Mouse (Mus musculus): ENCODE data around the gene Lce3e.

Gene Lce3e

GRCm38 (mm10) chr3:92966761-92967160 is at the start of gene Lce3e:
TSS of gene Lce3e (plus strand) at chr3:92967061.
- no peak for DNase-seq (ENCODE audit: low spot score in 2 of 2)

GRCm38 (mm10) chr3:92920364-92920763 is 46.5 kb upstream of the Lce3e start:
- DNase-seq (ENCODE audit: low spot score in 2 of 2) = peak; percentile 3 to 36

- no peak for DNase-seq (ENCODE audit: low spot score in 2 of 2)
These were observed 40.7 kb upstream of the Lce3e start, which contains the start of gene Lce3a for GRCm38 (mm10) chr3:92926130-92926529. TSS of gene Lce3a (minus strand) at chr3:92926230.

GRCm38 (mm10) chr3:92932679-92933078 is 34.2 kb upstream of the Lce3e start, which contains the start of gene Lce3b:
TSS of gene Lce3b (plus strand) at chr3:92932979.
- no peak for DNase-seq (ENCODE audit: low spot score in 2 of 2)

DNA sequence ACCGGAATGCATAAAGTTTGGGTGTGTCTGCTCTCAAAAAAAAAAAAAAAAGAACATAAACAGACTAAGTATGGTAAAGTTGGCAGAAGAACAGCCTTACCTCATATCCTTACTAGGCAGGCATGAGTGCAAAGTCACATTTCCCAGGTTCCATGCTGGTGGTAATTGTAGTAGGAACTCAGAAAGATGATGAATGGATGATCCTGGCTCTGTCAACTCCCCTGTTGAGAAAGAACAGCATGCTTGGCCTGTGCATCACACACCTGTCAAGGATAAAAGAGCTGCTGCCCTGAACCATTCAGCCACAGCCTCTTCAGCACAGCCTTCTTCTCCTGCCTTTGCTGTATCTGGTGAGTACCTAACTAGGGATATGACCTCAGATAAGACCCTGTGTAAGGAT is 22.7 kb upstream of the Lce3e start, which contains the start of gene Lce3c:
Gene Lce3c, plus strand, starts transcription at position 301 of the 400 bp plus-strand sequence.
- no peak for DNase-seq (ENCODE audit: low spot score in 2 of 2)

DNA sequence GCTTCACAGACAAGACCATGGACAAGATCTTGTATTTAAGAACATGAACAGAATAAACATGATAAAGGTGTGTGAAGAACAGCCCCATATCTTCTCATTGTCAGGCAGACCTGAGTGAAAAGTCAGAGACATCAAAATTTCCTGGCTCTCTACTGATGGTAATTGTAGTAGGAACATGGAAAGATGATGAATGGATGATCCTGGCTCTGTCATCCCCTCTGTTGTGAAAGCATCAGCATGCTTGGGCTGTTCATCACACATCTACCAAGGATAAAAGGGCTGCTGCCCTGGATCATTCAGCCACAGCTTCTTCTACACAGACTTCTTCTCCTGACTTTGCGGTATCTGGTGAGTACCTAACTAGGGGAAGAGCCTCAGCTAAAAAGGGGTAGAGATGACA is 9.8 kb upstream of the Lce3e start, which contains the start of gene Lce3d:
Gene Lce3d, plus strand, starts transcription at position 301 of the 400 bp plus-strand sequence.
- no peak for DNase-seq (ENCODE audit: low spot score in 2 of 2)

GRCm38 (mm10) chr3:92978484-92978883 is 11.6 kb downstream of the Lce3e start:
- DNase-seq (ENCODE audit: low spot score in 2 of 2) = no peak

DNA sequence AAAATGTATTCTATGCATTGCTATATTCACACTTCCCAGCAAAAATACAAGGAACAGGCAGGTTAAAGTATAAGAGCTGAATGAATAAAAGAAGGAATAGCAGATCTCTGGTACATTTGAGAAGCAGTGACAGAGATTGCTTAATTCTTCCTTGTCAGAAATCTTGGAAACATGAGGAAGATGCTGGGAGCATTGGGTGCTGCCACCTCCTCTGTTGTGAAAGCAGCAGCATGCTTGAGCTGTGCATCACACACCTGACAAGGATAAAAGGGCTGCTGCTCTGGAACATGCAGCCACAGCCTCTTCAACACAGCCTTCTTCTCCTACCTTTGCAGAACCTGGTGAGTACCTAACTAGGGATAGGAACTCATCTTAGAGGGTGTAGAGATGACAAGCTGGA is 25.1 kb downstream of the Lce3e start, which contains the start of gene Lce3f:
Gene Lce3f, plus strand, starts transcription at position 301 of the 400 bp plus-strand sequence.
- DNase-seq (ENCODE audit: low spot score in 2 of 2) = no peak

DNA sequence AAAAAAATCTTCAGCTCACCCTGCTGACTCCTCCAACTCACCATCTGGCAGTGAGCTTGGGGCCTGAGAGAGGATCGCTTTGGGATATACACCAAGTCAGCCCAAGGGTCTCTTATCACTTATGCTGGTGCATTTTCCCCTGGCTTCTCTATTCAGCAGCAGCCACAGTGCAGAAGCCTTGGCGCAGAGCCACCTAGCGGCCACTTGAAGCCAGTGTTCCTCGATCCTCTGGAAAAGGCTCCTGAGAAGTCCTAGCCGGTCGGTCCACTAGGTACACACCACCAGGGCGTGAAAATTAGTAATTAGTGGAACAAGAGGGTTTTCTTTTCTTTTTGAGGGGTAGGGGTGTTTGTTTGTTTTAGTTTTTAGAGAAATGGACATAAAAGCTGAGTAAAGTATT is 31.8 kb downstream of the Lce3e start:
- peak; percentile 41 to 49 for DNase-seq (ENCODE audit: low spot score in 2 of 2)

GRCm38 (mm10) chr3:93000621-93001020 is 33.8 kb downstream of the Lce3e start:
- no peak for DNase-seq (ENCODE audit: low spot score in 2 of 2)

GRCm38 (mm10) chr3:93002843-93003242 is 36.0 kb downstream of the Lce3e start:
- DNase-seq (ENCODE audit: low spot score in 2 of 2) = no peak

DNA sequence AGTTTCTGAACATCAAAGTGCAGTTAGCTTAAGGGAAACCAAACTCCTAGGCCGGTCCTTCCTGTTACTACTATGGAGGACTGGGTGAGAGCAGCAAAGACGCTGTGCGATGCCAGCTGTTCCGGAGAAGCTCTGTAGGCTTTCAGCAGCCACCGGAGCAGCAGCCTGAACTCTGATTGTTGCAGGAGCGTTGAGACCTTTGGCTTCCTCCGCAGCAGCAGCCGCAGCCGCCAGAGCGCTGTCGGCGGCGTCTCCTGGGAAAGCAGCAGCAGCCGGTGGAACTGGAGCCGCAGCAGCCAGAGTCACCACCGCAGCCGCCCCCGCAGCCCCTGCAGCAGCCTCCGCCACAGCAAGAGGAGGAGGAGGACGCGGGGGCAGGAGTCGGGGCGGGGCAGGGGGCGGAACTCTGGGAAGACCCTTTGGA is 47.5 kb downstream of the Lce3e start:
- peak; percentile 1 to 20 for DNase-seq (ENCODE audit: low spot score in 2 of 2)

DNA sequence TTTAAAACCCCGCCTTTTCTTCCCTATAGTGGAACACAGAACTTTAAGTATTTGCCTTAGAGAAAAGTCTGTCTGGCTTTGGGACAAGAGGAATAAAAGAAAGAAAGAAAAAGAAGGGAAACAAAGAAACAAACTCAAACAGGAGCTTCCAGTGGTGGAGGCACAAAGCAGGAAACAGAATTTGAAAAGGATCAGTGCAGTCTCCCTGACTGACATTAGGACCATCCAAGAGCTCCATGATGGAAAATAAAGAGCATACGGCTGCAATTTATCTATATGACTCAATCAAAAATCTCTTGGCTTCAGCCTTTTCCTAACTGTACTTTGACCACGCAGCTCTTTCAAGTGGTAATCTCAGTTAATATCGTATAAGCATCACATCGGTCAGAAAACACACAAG is 48.0 kb downstream of the Lce3e start:
- DNase-seq (ENCODE audit: low spot score in 2 of 2) = no peak

DNA sequence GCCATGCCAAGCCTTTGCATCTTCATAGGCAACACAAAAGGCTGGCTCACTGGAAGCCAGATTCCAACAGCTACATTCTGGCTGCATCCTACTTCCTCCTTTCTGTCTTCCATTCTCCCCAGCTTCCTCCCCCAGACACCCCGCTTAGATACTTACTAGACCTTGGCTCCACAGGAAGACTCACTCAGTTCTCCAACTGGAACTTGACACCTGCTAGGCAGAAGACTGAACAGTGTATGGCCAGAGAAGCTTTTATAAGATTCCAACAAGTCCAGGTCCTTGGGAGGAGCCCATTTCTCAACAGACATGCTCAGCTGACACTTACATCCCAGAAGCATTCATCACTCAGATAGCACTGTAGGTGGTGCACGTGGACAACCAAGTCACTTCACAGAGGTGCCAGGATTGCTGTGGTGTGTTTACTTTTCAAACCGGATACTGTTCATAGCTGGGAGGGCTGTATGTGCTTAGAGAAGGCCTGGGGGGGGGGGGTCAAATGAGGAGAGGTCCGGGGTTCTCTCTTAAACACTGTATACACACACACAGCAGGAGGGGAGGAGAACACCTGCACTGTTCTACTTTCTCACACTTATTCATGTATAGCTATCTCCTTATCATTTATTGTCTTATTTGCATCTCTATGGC is 48.7 kb downstream of the Lce3e start, which contains the start of gene Crct1:
Gene Crct1, minus strand, starts transcription at position 228 of the 645 bp plus-strand sequence.
- no peak for DNase-seq (ENCODE audit: low spot score in 2 of 2)

Data from urinary bladder, adult 18-20 months (tissue).